Mouse (Mus musculus) liver, embryonic 16.5 days (tissue): ENCODE data around the gene Fabp1. TPM values are rescaled to one million over a fixed set of nuclear protein-coding genes. Genes with fewer than 3 reads are reported as not detected.

Experiments
- ATAC-seq: fragments of 200-750 bp; cut with Nextera tagmentation; 2 replicates; pipeline ENCODE4 v1.8.0; 2017; ENCODE audit warnings: low read depth, mild to moderate bottlenecking, moderate number of reproducible peaks, moderate library complexity
- H3K27ac ChIP-seq: fragments of 300-500 bp; sonication (generic); 2 replicates; pipeline ENCODE4 v1.5.1; 2014; ENCODE audit warnings: mild to moderate bottlenecking, low read length
- H3K27me3 ChIP-seq: fragments of 300-500 bp; sonication (generic); 2 replicates; pipeline ENCODE4 v1.6.1; 2014; ENCODE audit warnings: low read depth, low read length, mixed read lengths; ENCODE audit not compliant: control insufficient read depth, insufficient read depth
- H3K36me3 ChIP-seq: fragments of 300-500 bp; sonication (generic); 2 replicates; pipeline ENCODE4 v1.6.1; 2014; ENCODE audit warnings: mild to moderate bottlenecking; ENCODE audit not compliant: control insufficient read depth, insufficient read depth
- H3K4me1 ChIP-seq: fragments of 300-500 bp; sonication (generic); 2 replicates; pipeline ENCODE4 v1.6.1; 2014; ENCODE audit warnings: low read depth, low read length, mixed read lengths; ENCODE audit not compliant: control insufficient read depth
- H3K4me2 ChIP-seq: fragments of 300-500 bp; sonication (generic); 2 replicates; pipeline ENCODE4 v1.6.1; 2014; ENCODE audit warnings: low read depth, low read length, mixed read lengths
- H3K4me3 ChIP-seq: fragments of 300-500 bp; sonication (generic); 2 replicates; pipeline ENCODE4 v1.5.1; 2014; ENCODE audit warnings: low read depth, mild to moderate bottlenecking, low read length
- H3K9ac ChIP-seq: fragments of 300-500 bp; sonication (generic); 2 replicates; pipeline ENCODE4 v1.6.1; 2014; ENCODE audit warnings: low read depth, low read length
- H3K9me3 ChIP-seq: fragments of 300-500 bp; sonication (generic); replicated peaks from 2 replicates; pipeline ENCODE4 v1.6.1; 2016; ENCODE audit warnings: low read length; ENCODE audit not compliant: control insufficient read depth
- WGBS: fragments of 180-500 bp; shearing (Covaris S2); extraction: QIAGEN DNeasy Blood & Tissue Kit; methylation state at CpG from one replicate; pipeline ENCODE4 v1.1.7; 2014; ENCODE audit not compliant: insufficient replicate concordance; 5-methylcytosine and 5-hydroxymethylcytosine counted together
- polyA plus RNA-seq: library from polyadenylated mRNA; unstranded; fragments of >200 nt; fragmentation: Nextera tagmentation; extraction: Ambion mirVana; gene quantifications from 2 replicates; pipeline ENCODE4 v1.2.1, GENCODE M21; 2015

Fabp1 gene
- 679 TPM in 2 replicates for polyA plus RNA-seq

- peak; percentile 74 for ATAC-seq
- Histone ChIP-seq H3K27me3 (no peaks in the 10 kb centered on the region), H3K27ac (peak within 1 kb of the TSS; percentile 60), H3K4me3 (peak within 1 kb of the TSS; percentile 26), H3K9me3 (no peaks in the 10 kb centered on the region), H3K36me3 (no peaks in the 10 kb centered on the region), H3K4me1 (no peaks in the 10 kb centered on the region; the same call in 1 of the 2 replicates), H3K9ac (peak within 1 kb of the TSS; percentile 32; the same call in 1 of the 2 replicates), H3K4me2 (peak within 1 kb of the TSS; percentile 46)
- WGBS = 52% methylated on average over 4 of the region's 4 CpGs
These were observed at the start of gene Fabp1 for GRCm38 (mm10) chr6:71199612-71200011. Gene Fabp1 (plus strand): TSS chr6:71199827.

GRCm38 (mm10) chr6:71151098-71151497 is 48.5 kb upstream of the Fabp1 start:
- Histone ChIP-seq H3K4me1 (no peaks in the 10 kb centered on the region), H3K36me3 (no peaks in the 10 kb centered on the region), H3K4me3 (no peak overlapping the region), H3K9ac (no peak overlapping the region), H3K27me3 (no peaks in the 10 kb centered on the region), H3K4me2 (no peak overlapping the region), H3K27ac (no peak overlapping the region), H3K9me3 (no peaks in the 10 kb centered on the region)
- no peak for ATAC-seq
- 47% methylated on average over 10 of the region's 10 CpGs for WGBS

GRCm38 (mm10) chr6:71153486-71153885 is 46.1 kb upstream of the Fabp1 start:
- no peak overlapping the region for H3K4me2 ChIP-seq
- no peak overlapping the region for H3K27ac ChIP-seq
- no peaks in the 10 kb centered on the region for H3K4me1 ChIP-seq
- WGBS = 58% methylated on average over 4 of the region's 4 CpGs
- H3K9me3 ChIP-seq = no peaks in the 10 kb centered on the region
- no peak overlapping the region for H3K4me3 ChIP-seq
- ATAC-seq = no peak
- no peaks in the 10 kb centered on the region for H3K27me3 ChIP-seq
- H3K9ac ChIP-seq = no peak overlapping the region
- no peaks in the 10 kb centered on the region for H3K36me3 ChIP-seq

- Histone ChIP-seq H3K36me3 (no peaks in the 10 kb centered on the region), H3K9ac (no peak overlapping the region), H3K27ac (no peak overlapping the region), H3K4me3 (no peak overlapping the region), H3K27me3 (no peaks in the 10 kb centered on the region), H3K4me2 (no peak overlapping the region), H3K9me3 (no peaks in the 10 kb centered on the region), H3K4me1 (no peaks in the 10 kb centered on the region)
- no peak for ATAC-seq
- 72% methylated on average over 6 of the region's 6 CpGs for WGBS
These were observed 44.8 kb upstream of the Fabp1 start for GRCm38 (mm10) chr6:71154861-71155260.

- Histone ChIP-seq H3K9me3 (no peaks in the 10 kb centered on the region), H3K4me2 (no peak overlapping the region), H3K27ac (no peak overlapping the region), H3K36me3 (no peaks in the 10 kb centered on the region), H3K9ac (no peak overlapping the region), H3K27me3 (no peaks in the 10 kb centered on the region), H3K4me3 (no peak overlapping the region), H3K4me1 (no peaks in the 10 kb centered on the region)
- 67% methylated on average over 5 of the region's 5 CpGs for WGBS
- ATAC-seq = no peak
These were observed 42.8 kb upstream of the Fabp1 start for GRCm38 (mm10) chr6:71156674-71157326.

GRCm38 (mm10) chr6:71161290-71161689 is 38.3 kb upstream of the Fabp1 start:
- Histone ChIP-seq H3K27ac (no peak overlapping the region), H3K4me3 (no peak overlapping the region), H3K27me3 (no peaks in the 10 kb centered on the region), H3K36me3 (no peaks in the 10 kb centered on the region), H3K9ac (no peak overlapping the region), H3K4me1 (no peaks in the 10 kb centered on the region), H3K9me3 (no peaks in the 10 kb centered on the region), H3K4me2 (no peak overlapping the region)
- WGBS = 50% methylated on average over 7 of the region's 7 CpGs
- ATAC-seq = no peak

GRCm38 (mm10) chr6:71162269-71162668 is 37.4 kb upstream of the Fabp1 start:
- Histone ChIP-seq H3K9ac (no peak overlapping the region), H3K27me3 (no peaks in the 10 kb centered on the region), H3K4me3 (no peak overlapping the region), H3K27ac (no peak overlapping the region), H3K4me2 (no peak overlapping the region), H3K4me1 (no peaks in the 10 kb centered on the region), H3K9me3 (no peaks in the 10 kb centered on the region), H3K36me3 (no peaks in the 10 kb centered on the region)
- WGBS = 61% methylated on average over 4 of the region's 4 CpGs
- peak; percentile 86 for ATAC-seq

GRCm38 (mm10) chr6:71164394-71164793 is 35.2 kb upstream of the Fabp1 start:
- H3K4me3 ChIP-seq = no peak overlapping the region
- no peaks in the 10 kb centered on the region for H3K4me1 ChIP-seq
- no peak overlapping the region for H3K27ac ChIP-seq
- WGBS = 20% methylated on average over 6 of the region's 6 CpGs
- H3K4me2 ChIP-seq = no peak overlapping the region
- ATAC-seq = peak; percentile 23
- no peaks in the 10 kb centered on the region for H3K9me3 ChIP-seq
- no peak overlapping the region for H3K9ac ChIP-seq
- H3K27me3 ChIP-seq = no peaks in the 10 kb centered on the region
- H3K36me3 ChIP-seq = no peaks in the 10 kb centered on the region

GRCm38 (mm10) chr6:71166551-71167169 is 33.0 kb upstream of the Fabp1 start:
- WGBS = 23% methylated on average over 6 of the region's 6 CpGs
- Histone ChIP-seq H3K9me3 (no peaks in the 10 kb centered on the region), H3K4me3 (no peak overlapping the region), H3K27ac (no peak overlapping the region), H3K36me3 (no peaks in the 10 kb centered on the region), H3K27me3 (no peaks in the 10 kb centered on the region), H3K4me2 (no peak overlapping the region), H3K4me1 (no peaks in the 10 kb centered on the region), H3K9ac (no peak overlapping the region)
- ATAC-seq = peak; percentile 45; the same call in 1 of the 2 replicates
